Mouse (Mus musculus): ENCODE results near the gene Ensa. TPM values are rescaled to one million over a fixed set of nuclear protein-coding genes. Genes with fewer than 3 reads are reported as not detected.
"Not testable (repeated sequence)": the region's sequence is repeated elsewhere in the genome, so short reads cannot be mapped to it uniquely, and the experiment has no call there.

Gene Ensa
- 142 TPM for polyA plus RNA-seq (2021)

DNA sequence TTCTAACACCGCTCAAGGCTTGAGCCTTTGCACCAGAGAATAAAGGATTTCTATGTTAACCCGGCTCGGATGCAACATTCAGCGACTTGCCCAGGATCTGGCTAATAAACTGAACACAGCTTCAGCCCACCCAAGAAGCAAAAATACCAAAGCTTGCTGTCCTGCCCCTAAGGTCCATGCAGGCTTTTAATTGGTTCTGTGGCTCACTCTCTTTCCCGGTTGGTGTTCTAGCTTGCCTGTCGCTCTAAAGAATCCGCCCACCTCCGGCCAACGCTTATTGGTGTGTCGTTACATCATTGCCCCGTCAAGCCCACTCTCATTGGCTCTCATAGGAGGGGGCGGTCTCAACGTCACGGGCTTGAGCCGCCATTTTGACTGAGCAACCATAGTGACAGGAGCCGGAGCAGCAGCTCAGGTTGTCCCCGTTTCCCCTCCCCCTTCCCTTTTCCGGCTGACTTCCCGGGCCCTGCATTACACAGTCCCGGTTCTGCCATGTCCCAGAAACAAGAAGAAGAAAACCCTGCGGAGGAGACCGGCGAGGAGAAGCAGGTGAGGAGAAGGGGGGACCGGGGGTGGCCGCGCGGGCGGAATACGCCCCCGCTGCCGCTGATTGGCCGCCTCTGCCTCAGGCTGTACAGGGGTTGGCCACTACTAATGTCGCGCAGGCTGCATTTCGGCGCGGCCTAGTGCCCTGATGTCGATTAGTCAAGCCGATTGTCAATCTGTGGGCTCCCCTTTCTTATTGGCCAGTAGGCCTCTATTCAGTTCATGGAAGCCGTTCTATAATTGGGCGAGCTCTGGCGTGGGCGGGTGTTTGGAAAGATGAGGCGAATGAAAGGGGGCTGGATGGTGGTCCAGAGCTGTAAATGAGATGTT is at the start of gene Ensa:
Ensa (plus strand) TSS at position 366 of the 876 bp plus-strand sequence.
- in situ Hi-C loops (cut with MboI; ENCODE audit: low pct_unique_long_range_greater_than_20kb) = no loop called here
- no peak for TF ChIP-seq CTCF (IDR thresholded peaks at IDR 0.05)
- ATAC-seq = peak; percentile 98
- ChIA-PET CTCF (interaction anchor here (0.9 to 1.7 kb wide), 5 partner anchors 8 to 107 kb away, joined by 4 to 6 read pairs (median 4); no protein-coding TSS in a partner anchor), POLR2A (interaction anchor here (0.6 to 1.9 kb wide), 7 partner anchors 12 to 51 kb away, joined by 3 to 5 read pairs (median 4); no protein-coding TSS in a partner anchor)
- DNase-seq (ENCODE audit: low read depth, low spot score) = peak; percentile 100
- no peaks in the 10 kb centered on the region for H3K27me3 ChIP-seq

DNA sequence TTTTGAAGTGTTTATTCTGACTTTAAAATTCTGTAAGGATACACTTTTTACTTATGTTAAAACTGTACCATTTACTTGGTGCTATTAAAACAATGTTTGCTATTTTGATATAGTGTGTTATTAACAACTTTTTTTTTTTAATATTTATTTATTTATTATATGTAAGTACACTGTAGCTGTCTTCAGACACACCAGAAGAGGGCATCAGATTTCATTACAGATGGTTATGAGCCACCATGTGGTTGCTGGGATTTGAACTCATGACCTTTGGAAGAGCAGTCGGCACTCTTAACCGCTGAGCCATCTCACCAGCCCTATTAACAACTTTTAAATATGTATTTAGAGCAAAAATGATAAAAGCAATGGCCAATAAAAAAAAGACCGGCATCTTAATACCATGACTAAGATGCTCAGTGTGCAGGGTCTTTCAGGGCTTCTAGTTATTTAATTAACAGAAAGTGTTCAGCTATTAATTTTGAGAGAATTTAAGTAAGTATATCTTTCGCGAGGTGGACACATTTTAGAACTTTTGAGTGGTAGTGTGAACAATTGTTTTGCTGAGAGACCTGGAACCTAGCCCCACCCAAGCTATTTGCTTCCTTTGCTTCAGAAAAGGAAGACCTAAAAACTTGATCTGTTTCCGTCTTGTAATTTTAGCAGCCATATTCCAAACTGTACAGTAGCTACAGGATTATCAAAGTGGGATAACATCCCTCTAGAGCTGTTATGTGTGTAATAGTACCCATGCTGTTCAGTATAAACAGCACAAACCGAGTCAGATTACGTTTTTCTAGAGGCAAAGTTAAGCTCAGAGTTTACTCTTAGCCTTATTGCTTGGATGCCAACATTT is 36.8 kb upstream of the Ensa start:
- ChIA-PET POLR2A (no interaction called here), CTCF (interaction anchor here (0.7 to 1.6 kb wide), 3 partner anchors 11 to 15 kb away, joined by 3 to 7 read pairs (median 4); no protein-coding TSS in a partner anchor)
- H3K27me3 ChIP-seq = no peaks in the 10 kb centered on the region
- DNase-seq (ENCODE audit: low read depth, low spot score) = no peak
- in situ Hi-C loops (cut with MboI; ENCODE audit: low pct_unique_long_range_greater_than_20kb) = no loop called here
- no peak for ATAC-seq
- TF ChIP-seq CTCF (IDR thresholded peaks at IDR 0.05) = no peak

DNA sequence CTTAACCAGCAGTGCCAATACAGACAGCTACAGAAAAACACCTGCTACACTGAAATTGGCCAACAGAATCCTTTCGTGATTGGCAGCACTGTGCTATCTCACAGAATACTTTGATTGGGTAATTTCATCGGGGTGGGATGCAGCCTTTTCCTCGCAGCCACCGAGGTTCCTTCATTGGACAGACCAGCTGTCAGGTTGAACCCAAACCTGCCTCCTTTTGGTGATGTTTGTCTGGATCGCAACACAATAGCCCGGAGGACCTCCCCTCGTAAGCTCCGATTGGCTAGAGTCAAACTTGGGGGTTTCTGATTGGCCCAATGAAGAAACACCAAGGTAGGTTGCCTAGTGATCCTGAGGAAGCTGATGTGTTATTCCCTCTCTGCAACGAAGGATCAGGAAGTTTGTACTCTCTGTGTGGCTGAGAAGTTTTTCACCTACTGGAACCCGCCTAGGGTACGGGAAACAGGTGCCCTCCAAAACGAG is 36.1 kb upstream of the Ensa start, which contains the start of gene Golph3l:
Golph3l (plus strand) TSS at position 331 of the 483 bp plus-strand sequence.
- ATAC-seq (peak; percentile 100), DNase-seq (ENCODE audit: low read depth, low spot score) (peak; percentile 99)
- H3K27me3 ChIP-seq = no peaks in the 10 kb centered on the region
- in situ Hi-C loops (cut with MboI; ENCODE audit: low pct_unique_long_range_greater_than_20kb) = no loop called here
- no peak for TF ChIP-seq CTCF (IDR thresholded peaks at IDR 0.05)
- CTCF ChIA-PET = interaction anchor here (0.7 to 1.6 kb wide), 4 partner anchors 10 to 71 kb away, joined by 3 to 7 read pairs (median 4); no protein-coding TSS in a partner anchor
- POLR2A ChIA-PET = no interaction called here

DNA sequence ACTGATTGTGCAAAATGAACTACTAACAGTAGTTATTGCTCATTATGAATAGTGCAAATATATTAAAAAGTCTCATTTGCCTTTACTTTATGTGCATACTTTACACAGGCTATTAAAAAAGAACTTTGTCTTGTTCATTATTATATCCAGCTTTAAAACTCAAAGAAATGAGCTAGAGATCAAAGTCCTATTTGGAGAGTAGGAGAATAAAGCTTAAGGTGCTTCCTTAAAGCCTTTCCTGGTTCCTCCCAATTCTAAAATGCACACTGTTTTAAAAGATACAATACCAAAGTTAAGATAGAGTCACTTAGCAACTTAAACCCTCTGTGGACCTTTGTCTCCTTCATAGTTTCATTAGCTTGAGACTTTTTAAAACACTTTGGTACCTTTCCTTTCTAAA is 26.1 kb upstream of the Ensa start:
- DNase-seq (ENCODE audit: low read depth, low spot score) = no peak
- H3K27me3 ChIP-seq = no peaks in the 10 kb centered on the region
- TF ChIP-seq CTCF (IDR thresholded peaks at IDR 0.05) = no peak
- ChIA-PET POLR2A (no interaction called here), CTCF (interaction anchor here (0.8 to 1.8 kb wide), 4 partner anchors 10 to 34 kb away, joined by 3 to 7 read pairs (median 6); partner anchors contain the start of gene Golph3l)
- in situ Hi-C loops (cut with MboI; ENCODE audit: low pct_unique_long_range_greater_than_20kb) = no loop called here
- no peak for ATAC-seq

DNA sequence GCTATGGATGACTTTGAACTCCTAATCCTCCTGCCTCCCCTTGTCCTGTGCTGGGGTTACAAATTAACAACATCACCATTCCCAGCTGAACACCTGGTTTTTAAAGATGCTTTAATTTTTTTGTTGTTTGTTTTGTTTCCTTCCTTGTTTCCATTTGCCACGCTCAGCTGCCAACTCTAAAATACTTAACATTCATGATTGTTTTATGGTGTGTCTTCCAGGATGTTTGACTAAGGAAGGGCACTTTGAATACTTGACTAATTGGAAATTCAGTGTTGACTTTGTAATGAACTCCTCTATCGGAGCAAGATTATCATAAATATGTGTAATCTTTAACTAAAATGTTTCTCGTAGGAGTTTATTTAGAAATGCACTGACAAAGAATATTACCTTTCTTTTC is 23.5 kb upstream of the Ensa start:
- DNase-seq (ENCODE audit: low read depth, low spot score) = no peak
- no peaks in the 10 kb centered on the region for H3K27me3 ChIP-seq
- in situ Hi-C loops (cut with MboI; ENCODE audit: low pct_unique_long_range_greater_than_20kb) = no loop called here
- ChIA-PET POLR2A (no interaction called here), CTCF (interaction anchor here (1.1 to 1.8 kb wide), 3 partner anchors 10 to 24 kb away, joined by 4 to 6 read pairs (median 5); partner anchors contain the start of gene Ensa)
- ATAC-seq = no peak
- no peak for TF ChIP-seq CTCF (IDR thresholded peaks at IDR 0.05)

DNA sequence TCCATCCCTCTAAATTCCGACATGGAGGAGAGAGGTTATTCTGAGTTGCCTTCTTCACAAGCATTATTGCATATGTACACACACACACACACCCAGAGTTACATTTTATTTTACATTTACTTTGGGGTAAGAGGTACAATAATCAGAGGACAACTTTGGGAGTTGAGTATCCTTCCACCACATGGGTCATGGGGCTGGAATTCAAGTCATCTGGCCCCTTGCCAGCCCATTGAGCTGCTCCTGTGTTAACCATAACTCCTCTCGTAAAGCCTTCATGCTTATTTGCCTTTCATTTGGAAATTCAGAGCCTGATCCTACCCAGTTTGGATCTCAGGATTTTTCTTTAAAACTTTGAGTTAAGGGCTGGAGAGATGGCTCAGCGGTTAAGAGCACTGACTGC is 18.7 kb upstream of the Ensa start:
- POLR2A ChIA-PET = no interaction called here
- in situ Hi-C loops (cut with MboI; ENCODE audit: low pct_unique_long_range_greater_than_20kb) = no loop called here
- no peaks in the 10 kb centered on the region for H3K27me3 ChIP-seq
- CTCF ChIA-PET = interaction anchor here (1.6 to 2.4 kb wide), 4 partner anchors 10 to 88 kb away, joined by 4 to 14 read pairs (median 4); no protein-coding TSS in a partner anchor
- TF ChIP-seq CTCF (IDR thresholded peaks at IDR 0.05) = no peak
- ATAC-seq (no peak), DNase-seq (ENCODE audit: low read depth, low spot score) (peak; percentile 41)

DNA sequence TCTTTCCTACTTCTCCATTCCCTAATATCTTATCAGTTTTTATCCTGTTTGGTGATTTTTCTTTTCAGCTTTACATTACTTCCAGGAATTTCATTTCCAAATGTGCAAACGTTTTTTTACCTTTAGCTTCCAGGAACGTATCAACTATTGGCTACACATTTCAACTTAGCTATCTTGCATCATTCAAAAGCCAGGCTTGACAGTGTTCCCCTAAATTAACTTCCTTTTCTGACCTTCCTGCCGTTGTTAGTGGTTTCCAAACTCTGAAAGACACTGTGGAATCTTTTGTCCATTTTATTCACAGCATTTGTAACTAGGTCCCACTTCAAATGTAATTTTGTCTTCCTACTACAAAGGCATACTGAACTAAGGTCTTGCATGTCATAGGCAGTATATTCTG is 15.6 kb upstream of the Ensa start:
- DNase-seq (ENCODE audit: low read depth, low spot score) (no peak), ATAC-seq (no peak)
- ChIA-PET CTCF (interaction anchor here (2.6 kb wide), 1 partner anchor 10 kb away, joined by 7 read pairs; no protein-coding TSS in a partner anchor), POLR2A (no interaction called here)
- no peaks in the 10 kb centered on the region for H3K27me3 ChIP-seq
- TF ChIP-seq CTCF (IDR thresholded peaks at IDR 0.05) = no peak
- in situ Hi-C loops (cut with MboI; ENCODE audit: low pct_unique_long_range_greater_than_20kb) = no loop called here

DNA sequence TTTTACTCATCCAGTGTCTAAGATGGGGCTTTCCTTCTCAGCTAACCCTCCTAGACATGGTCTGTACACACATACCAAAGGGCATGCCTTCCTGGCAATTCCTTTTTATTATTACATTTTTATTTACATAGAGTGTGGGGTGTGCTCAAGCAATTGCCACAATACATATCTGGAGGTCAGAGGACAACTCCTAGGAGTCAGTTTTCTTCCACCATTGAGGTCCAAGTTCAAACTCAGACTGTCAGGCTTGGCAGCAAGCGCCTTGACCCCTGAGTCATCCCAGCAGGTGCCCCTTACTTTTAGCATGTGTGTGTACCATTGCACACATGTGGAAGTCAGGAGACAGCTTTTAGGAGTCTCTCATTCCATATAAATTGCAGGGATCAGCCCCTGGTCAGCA is 10.8 kb upstream of the Ensa start:
- ChIA-PET POLR2A (interaction anchor here (0.6 kb wide), 1 partner anchor 27 kb away, joined by 3 read pairs; no protein-coding TSS in a partner anchor), CTCF (interaction anchor here (1.0 kb wide), 1 partner anchor 22 kb away, joined by 3 read pairs; no protein-coding TSS in a partner anchor)
- TF ChIP-seq CTCF (IDR thresholded peaks at IDR 0.05) = no peak
- H3K27me3 ChIP-seq = no peaks in the 10 kb centered on the region
- no peak for ATAC-seq
- no peak for DNase-seq (ENCODE audit: low read depth, low spot score)
- in situ Hi-C loops (cut with MboI; ENCODE audit: low pct_unique_long_range_greater_than_20kb) = no loop called here

DNA sequence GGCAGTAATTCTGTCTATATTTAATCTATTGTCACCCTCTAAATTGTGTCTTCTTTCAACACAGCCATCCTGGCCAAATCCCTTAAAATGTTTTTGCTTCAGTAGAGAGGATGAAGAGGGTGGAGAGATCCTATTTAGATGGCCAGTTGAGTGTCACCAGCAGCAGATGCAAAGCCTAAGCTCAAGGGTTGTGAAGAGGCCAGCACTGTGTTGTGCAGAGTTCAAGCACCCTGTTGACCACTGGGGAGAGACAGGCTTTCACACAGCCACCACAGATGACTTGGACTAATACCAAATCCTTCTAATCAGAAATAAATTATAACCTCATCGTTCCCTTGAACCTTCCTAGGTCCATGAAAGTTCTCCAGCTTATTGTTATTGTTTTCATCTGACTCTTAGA is 6.3 kb upstream of the Ensa start:
- ChIA-PET CTCF (interaction anchor here (0.5 to 2.4 kb wide), 5 partner anchors 13 to 76 kb away, joined by 3 to 11 read pairs (median 4); no protein-coding TSS in a partner anchor), POLR2A (no interaction called here)
- in situ Hi-C loops (cut with MboI; ENCODE audit: low pct_unique_long_range_greater_than_20kb) = no loop called here
- DNase-seq (ENCODE audit: low read depth, low spot score) = no peak
- no peak for TF ChIP-seq CTCF (IDR thresholded peaks at IDR 0.05)
- H3K27me3 ChIP-seq = no peaks in the 10 kb centered on the region
- ATAC-seq = no peak

DNA sequence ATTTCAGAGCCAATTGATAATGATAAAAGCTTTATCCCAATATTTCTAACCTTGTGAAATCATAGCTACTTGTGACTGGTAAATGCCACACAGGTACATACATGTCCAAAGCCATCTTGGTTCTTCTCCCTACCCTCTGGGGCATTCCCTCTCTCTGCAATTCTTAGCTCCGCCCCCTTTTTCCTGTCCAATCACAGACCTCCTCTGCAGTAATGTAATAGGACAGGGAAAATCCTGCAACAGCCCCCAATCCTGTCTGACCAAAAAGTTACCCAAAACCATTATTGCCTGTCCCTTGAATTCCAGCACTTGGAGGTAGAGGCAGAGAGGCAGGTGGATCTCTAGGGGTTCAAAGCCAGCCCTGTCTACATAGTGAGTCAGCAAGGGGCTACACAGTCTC is 3.6 kb upstream of the Ensa start:
- ChIA-PET CTCF (interaction anchor here (1.0 to 1.6 kb wide), 3 partner anchors 9 to 16 kb away, joined by 3 read pairs; no protein-coding TSS in a partner anchor), POLR2A (no interaction called here)
- in situ Hi-C loops (cut with MboI; ENCODE audit: low pct_unique_long_range_greater_than_20kb) = no loop called here
- ATAC-seq (no peak), DNase-seq (ENCODE audit: low read depth, low spot score) (no peak)
- no peak for TF ChIP-seq CTCF (IDR thresholded peaks at IDR 0.05)
- H3K27me3 ChIP-seq = no peaks in the 10 kb centered on the region

DNA sequence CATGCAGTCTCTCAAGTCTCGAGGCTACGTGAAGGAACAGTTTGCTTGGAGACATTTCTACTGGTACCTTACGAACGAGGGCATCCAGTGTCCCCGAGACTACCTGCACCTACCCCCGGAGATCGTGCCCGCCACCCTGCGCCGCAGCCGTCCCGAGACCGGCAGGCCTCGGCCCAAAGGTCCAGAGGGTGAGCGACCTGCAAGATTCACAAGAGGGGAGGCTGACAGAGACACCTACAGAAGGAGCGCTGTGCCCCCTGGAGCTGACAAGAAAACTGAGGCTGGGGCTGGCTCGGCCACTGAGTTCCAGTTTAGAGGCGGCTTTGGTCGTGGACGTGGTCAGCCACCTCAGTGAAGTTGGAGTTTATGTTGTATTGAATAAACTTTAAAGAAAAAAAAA is 2.4 kb upstream of the Ensa start:
- ATAC-seq; DNase-seq (ENCODE audit: low read depth, low spot score); in situ Hi-C loops (cut with MboI; ENCODE audit: low pct_unique_long_range_greater_than_20kb); POLR2A ChIA-PET; H3K27me3 ChIP-seq: not testable (repeated sequence)
- CTCF ChIA-PET = interaction anchor here (1.6 kb wide), 1 partner anchor 11 kb away, joined by 3 read pairs; no protein-coding TSS in a partner anchor

Data from Patski (cell line).